Mouse (Mus musculus) CH12.LX (cell line): ENCODE measurements around the gene Ilkap. TPM values are rescaled to one million over a fixed set of nuclear protein-coding genes. Genes with fewer than 3 reads are reported as not detected.

Source experiments
- DNase-seq: peaks from one replicate; pipeline ENCODE4 v3.0.0-alpha.2; 2013; ENCODE audit errors: extremely low read depth
- H3K27ac ChIP-seq: 2 replicates; pipeline ENCODE4 v1.5.1; 2012; ENCODE audit warnings: low read depth, mild to moderate bottlenecking, control low read depth, moderate library complexity; ENCODE audit not compliant: insufficient read depth
- H3K27me3 ChIP-seq: replicated peaks from 2 replicates; pipeline ENCODE3; 2012; ENCODE audit warnings: inconsistent platforms
- H3K36me3 ChIP-seq, 2 experiments: replicated peaks in 1 of 2; 2 replicates each; pipeline versions ENCODE3 to v1.6.1; 2012; ENCODE audit warnings: inconsistent platforms in 1 of 2, low read length in 1 of 2, mild to moderate bottlenecking in 1 of 2, mixed read lengths in 1 of 2, moderate library complexity in 1 of 2; ENCODE audit not compliant: control insufficient read depth in 1 of 2, insufficient read depth in 1 of 2
- H3K4me1 ChIP-seq, 2 experiments: 2 replicates each; pipeline ENCODE4 v1.6.1; 2012; ENCODE audit warnings: inconsistent platforms in 1 of 2, moderate library complexity in 1 of 2; ENCODE audit not compliant: insufficient read depth in 2 of 2, control insufficient read depth in 1 of 2
- H3K4me2 ChIP-seq: 2 replicates; pipeline ENCODE4 v1.6.1; 2012; ENCODE audit warnings: low read depth, mild to moderate bottlenecking, control low read depth; ENCODE audit not compliant: poor library complexity, insufficient read depth, severe bottlenecking
- H3K4me3 ChIP-seq, 3 experiments: fragments of 150-350 bp in 1 of 3; sonication (generic) in 1 of 3; replicated peaks in 1 of 3; 2 replicates each; pipeline versions ENCODE3 to v1.5.1; 2011 to 2012; ENCODE audit warnings: low read depth in 2 of 3, low read length in 2 of 3, mild to moderate bottlenecking in 2 of 3, moderate library complexity in 2 of 3, control low read depth in 1 of 3, improper control_type of control experiment in 1 of 3, inconsistent platforms in 1 of 3, mixed read lengths in 1 of 3; ENCODE audit not compliant: poor library complexity in 1 of 3
- H3K79me2 ChIP-seq: replicated peaks from 2 replicates; pipeline ENCODE4 v1.6.1; 2012; ENCODE audit warnings: mild to moderate bottlenecking, moderate library complexity; ENCODE audit not compliant: control insufficient read depth, poor library complexity, insufficient read depth, severe bottlenecking; ENCODE audit errors: extremely low read depth
- H3K9ac ChIP-seq: 2 replicates; pipeline ENCODE4 v1.6.1; 2012; ENCODE audit warnings: low read depth, mild to moderate bottlenecking, control low read depth, moderate library complexity; ENCODE audit not compliant: insufficient read depth
- H3K9me3 ChIP-seq: replicated peaks from 2 replicates; pipeline ENCODE3; 2012; ENCODE audit warnings: low read length, inconsistent platforms, mixed read lengths
- CHD1 ChIP-seq: IDR thresholded peaks from 2 replicates; pipeline ENCODE4 v1.6.1; 2012; ENCODE audit warnings: low read depth, low read length, improper control_type of control experiment, inconsistent platforms
- CHD2 ChIP-seq: IDR thresholded peaks from 2 replicates; pipeline ENCODE4 v1.6.1; 2011; ENCODE audit warnings: low read length, improper control_type of control experiment
- CTCF ChIP-seq, 2 experiments: IDR thresholded peaks in 1 of 2; conservative IDR thresholded peaks in 1 of 2; 2 replicates each; pipeline ENCODE4 v1.5.1; 2011 to 2012; ENCODE audit warnings: low read depth in 2 of 2, low read length in 2 of 2, improper control_type of control experiment in 1 of 2, inconsistent platforms in 1 of 2, mild to moderate bottlenecking in 1 of 2, moderate library complexity in 1 of 2
- E2F4 ChIP-seq: IDR thresholded peaks from 2 replicates; pipeline ENCODE4 v1.6.1; 2011; ENCODE audit warnings: low read depth, low read length, improper control_type of control experiment; ENCODE audit not compliant: insufficient replicate concordance
- ETS1 ChIP-seq: conservative IDR thresholded peaks from 2 replicates; pipeline ENCODE4 v1.6.1; 2012; ENCODE audit warnings: low read depth, mild to moderate bottlenecking, inconsistent platforms, low read length, improper control_type of control experiment, moderate library complexity
- HCFC1 ChIP-seq: IDR thresholded peaks from 2 replicates; pipeline ENCODE4 v1.6.1; 2012; ENCODE audit warnings: low read depth, mild to moderate bottlenecking, inconsistent platforms, low read length, improper control_type of control experiment
- IRF4 ChIP-seq: IDR thresholded peaks from 2 replicates; pipeline ENCODE4 v1.6.1; 2014; ENCODE audit warnings: low read depth, mild to moderate bottlenecking, inconsistent platforms, low read length, improper control_type of control experiment
- JUND ChIP-seq: conservative IDR thresholded peaks from 2 replicates; pipeline ENCODE4 v1.6.1; 2011; ENCODE audit warnings: low read depth, low read length, improper control_type of control experiment
- KAT2A ChIP-seq: IDR thresholded peaks from 2 replicates; pipeline ENCODE4 v1.6.1; 2012; ENCODE audit warnings: low read length, improper control_type of control experiment, inconsistent platforms; ENCODE audit not compliant: insufficient replicate concordance
- MAFK ChIP-seq: IDR thresholded peaks from 2 replicates; pipeline ENCODE4 v1.6.1; 2011; ENCODE audit warnings: low read length, improper control_type of control experiment; ENCODE audit not compliant: insufficient replicate concordance
- MEF2A ChIP-seq: IDR thresholded peaks from 2 replicates; pipeline ENCODE4 v1.6.1; 2014; ENCODE audit warnings: low read depth, mild to moderate bottlenecking, inconsistent platforms, low read length, improper control_type of control experiment, borderline replicate concordance
- MYC ChIP-seq: IDR thresholded peaks from 2 replicates; pipeline ENCODE4 v1.6.1; 2011; ENCODE audit warnings: low read depth, mild to moderate bottlenecking, improper control_type of control experiment, low read length
- NELFE ChIP-seq: IDR thresholded peaks from 2 replicates; pipeline ENCODE4 v1.6.1; 2011; ENCODE audit warnings: low read depth, low read length, improper control_type of control experiment
- NRF1 ChIP-seq: IDR thresholded peaks from 2 replicates; pipeline ENCODE4 v1.6.1; 2014; ENCODE audit warnings: low read depth, mild to moderate bottlenecking, inconsistent platforms, low read length, improper control_type of control experiment, moderate library complexity
- USF2 ChIP-seq: conservative IDR thresholded peaks from 2 replicates; pipeline ENCODE4 v1.6.1; 2011; ENCODE audit warnings: low read depth, low read length, improper control_type of control experiment
- ZC3H11A ChIP-seq: IDR thresholded peaks from 2 replicates; pipeline ENCODE4 v1.6.1; 2012; ENCODE audit warnings: low read depth, mild to moderate bottlenecking, inconsistent platforms, low read length, improper control_type of control experiment
- dilution Hi-C: fragments of 300-500 bp; cut with MboI; formaldehyde crosslinking; loops from 2 replicates; pipeline ENCODE4 v1.14.3; 2020; ENCODE audit warnings: low sequenced_read_pairs; ENCODE audit not compliant: extremely low pct_unique_long_range_greater_than_20kb, extremely low pct_ligation_motif_present
- in situ Hi-C: fragments of 300-500 bp; cut with MboI; formaldehyde crosslinking; loops from 3 replicates; pipeline ENCODE4 v1.14.3; 2019; ENCODE audit warnings: low sequenced_read_pairs, low pct_ligation_motif_present, low pct_unique_long_range_greater_than_20kb, mixed read lengths
- polyA plus RNA-seq: library from polyadenylated mRNA; unstranded; fragments of >175 nt; gene quantifications from 2 replicates; pipeline ENCODE4 v1.2.1, GENCODE M21; 2012; ENCODE audit warnings: low read depth; ENCODE audit not compliant: insufficient read length
- total RNA-seq, 2 experiments: library from RNA; depleted of rRNA; stranded (reverse); fragments of 300-350 nt in 1 of 2; fragments of >200 nt in 1 of 2; gene quantifications; 2 replicates each; pipeline ENCODE4 v1.2.3; 2012 to 2014

Ilkap gene
- total and polyA plus RNA-seq, 3 experiments: 77.9 to 101 (median 79.1) TPM

- in situ Hi-C loops (no loop called here), dilution Hi-C loops (no loop called here)
- no peaks in the 10 kb centered on the region for H3K9me3 ChIP-seq
- peaks cover 14 to 27% of the 10 kb centered on the region in 2 experiments for H3K4me1 ChIP-seq
- H3K27ac ChIP-seq: no peak overlapping the region
- H3K4me2 ChIP-seq: no peak overlapping the region
- no peak overlapping the region for H3K9ac ChIP-seq
- H3K36me3 ChIP-seq: peaks cover 0 to 10% of the 10 kb centered on the region in 2 experiments
- no peak for TF ChIP-seq E2F4
- H3K4me3 ChIP-seq: no peak overlapping the region
- H3K27me3 ChIP-seq: no peaks in the 10 kb centered on the region
- no peaks in the 10 kb centered on the region for H3K79me2 ChIP-seq
- DNase-seq: no peak
Observed at GRCm38 (mm10) chr1:91351249-91351648, 47.4 kb downstream of the Ilkap start.

DNA sequence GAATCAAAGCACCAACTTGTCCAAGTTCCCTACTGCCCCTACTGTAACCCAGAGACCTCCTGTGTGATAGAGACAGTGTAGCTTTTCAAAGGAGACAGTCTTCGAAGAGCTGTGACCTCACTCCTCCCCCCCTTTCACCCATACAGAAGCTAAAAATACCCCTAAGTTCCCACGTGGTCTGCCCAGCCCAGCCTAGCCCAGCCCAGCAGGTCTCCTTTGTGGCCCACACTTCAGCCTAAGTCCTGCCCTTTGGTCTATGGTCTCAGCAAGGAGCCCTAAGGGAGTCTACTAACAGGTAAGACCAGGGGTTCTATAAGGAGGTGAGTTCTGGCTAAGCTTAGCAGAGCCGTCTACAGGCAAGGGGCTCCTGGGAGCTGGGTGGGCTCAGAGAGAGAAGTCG lies 47.8 kb downstream of the Ilkap start, which contains the start of gene Klhl30:
TSS of gene Klhl30 (plus strand) at position 176 of the 400 bp plus-strand sequence.
- peaks cover 0 to 14% of the 10 kb centered on the region in 2 experiments for H3K36me3 ChIP-seq
- H3K27ac ChIP-seq: no peak within 1 kb of the TSS
- DNase-seq: no peak
- H3K27me3 ChIP-seq: no peaks in the 10 kb centered on the region
- H3K9me3 ChIP-seq: no peaks in the 10 kb centered on the region
- no peak within 1 kb of the TSS for H3K4me3 ChIP-seq
- in situ Hi-C loops: no loop called here
- H3K4me1 ChIP-seq: peaks cover 14 to 27% of the 10 kb centered on the region in 2 experiments
- no peak within 1 kb of the TSS for H3K4me2 ChIP-seq
- dilution Hi-C loops: no loop called here
- H3K79me2 ChIP-seq: no peaks in the 10 kb centered on the region
- H3K9ac ChIP-seq: no peak within 1 kb of the TSS
- TF ChIP-seq CHD2 (no peak), NRF1 (no peak), E2F4 (no peak), MEF2A (no peak), CHD1 (no peak), KAT2A (no peak), NELFE (no peak), MYC (no peak), CTCF (conservative IDR thresholded peaks at IDR 0.05 in 1 of 2, IDR thresholded peaks at IDR 0.05 in 1 of 2; ENCODE audit: low read depth in 2 of 2, low read length in 2 of 2) (no peak), JUND (no peak), ETS1 (no peak), IRF4 (no peak), HCFC1 (no peak), ZC3H11A (no peak), MAFK (no peak), USF2 (no peak)
- TF ChIP-seq, all 38 proteins: peak for 0
